In genomic region chr9:57698466-57699150, GRCm38 (mm10) we compare ENCODE assay signal across 21 mouse cellular contexts. TPM values are rescaled to one million over a fixed set of nuclear protein-coding genes. Genes with fewer than 3 reads are reported as not detected.
DNase-seq lines count a peak whose midpoint lies in the region; ATAC-seq and TF ChIP-seq lines count a peak whose summit lies in the region.
"Had no signal": no experiment of that assay in that cellular context is flagged by ENCODE, and none has a peak within 500 bp of the region (broad histone marks: within the 10 kb centered on the region; RNA-seq: fewer than 3 reads in every experiment).

No protein-coding gene starts in this region.

- H3K4me3 ChIP-seq in forebrain, postnatal 0 days (ENCODE audit: low read depth, low read length): no peak overlapping the region
- no peak overlapping the region for H3K4me3 ChIP-seq in forebrain, embryonic 15.5 days
- H3K4me3 ChIP-seq in brown adipose tissue, adult 24 weeks (ENCODE audit: insufficient read depth, low read depth, low read length): no peak overlapping the region
- H3K4me3 ChIP-seq: erythroblast, embryonic 14.5 days; heart, embryonic 10.5 days; intestine, embryonic 15.5 days; lung, embryonic 15.5 days; midbrain, embryonic 13.5 days; neural tube, embryonic 13.5 days had no signal

- H3K4me1 ChIP-seq in forebrain, postnatal 0 days (ENCODE audit: insufficient read depth): 0 out of 2 replicates have a peak, but pooled peaks cover 5% of the 10 kb centered on the region
- H3K4me1 ChIP-seq in forebrain, embryonic 15.5 days: peaks cover 14% of the 10 kb centered on the region
- peaks cover 11% of the 10 kb centered on the region for H3K4me1 ChIP-seq in brown adipose tissue, adult 24 weeks (ENCODE audit: control insufficient read depth, insufficient read depth, insufficient read length, low read length)

- no peaks in the 10 kb centered on the region for H3K9me3 ChIP-seq in forebrain, postnatal 0 days (ENCODE audit: low read length)
- no peaks in the 10 kb centered on the region for H3K9me3 ChIP-seq in forebrain, embryonic 15.5 days
- H3K9me3 ChIP-seq: heart, embryonic 10.5 days; intestine, embryonic 15.5 days; lung, embryonic 15.5 days; midbrain, embryonic 13.5 days; neural tube, embryonic 13.5 days had no signal

- H3K27me3 ChIP-seq in forebrain, postnatal 0 days (ENCODE audit: insufficient read depth, low read length): no peaks in the 10 kb centered on the region
- H3K27me3 ChIP-seq in forebrain, embryonic 15.5 days: peaks cover 26% of the 10 kb centered on the region; the same call in 1 of the 2 replicates

- WGBS in forebrain, postnatal 0 days: 74% methylated on average over 1 of the region's 1 CpGs
- 84% methylated on average over 1 of the region's 1 CpGs for WGBS in forebrain, embryonic 15.5 days

- no peak overlapping the region for H3K9ac ChIP-seq in forebrain, postnatal 0 days
- H3K9ac ChIP-seq in forebrain, embryonic 15.5 days (replicated peaks): no peak overlapping the region
- H3K9ac ChIP-seq: intestine, embryonic 15.5 days; lung, embryonic 15.5 days; midbrain, embryonic 13.5 days; neural tube, embryonic 13.5 days had no signal

- H3K4me2 ChIP-seq in forebrain, postnatal 0 days (ENCODE audit: low read depth): no peak overlapping the region
- H3K4me2 ChIP-seq in forebrain, embryonic 15.5 days (replicated peaks): no peak overlapping the region
- H3K4me2 ChIP-seq: intestine, embryonic 15.5 days; lung, embryonic 15.5 days; midbrain, embryonic 13.5 days; neural tube, embryonic 13.5 days had no signal

- H3K27ac ChIP-seq in forebrain, postnatal 0 days (ENCODE audit: low read depth, low read length): no peak overlapping the region
- no peak overlapping the region for H3K27ac ChIP-seq in forebrain, embryonic 15.5 days (replicated peaks)
- peak overlapping the region; percentile 72 for H3K27ac ChIP-seq in brown adipose tissue, adult 24 weeks (replicated peaks; ENCODE audit: low read depth, low read length)
- H3K27ac ChIP-seq: heart, embryonic 10.5 days; intestine, embryonic 15.5 days; lung, embryonic 15.5 days; midbrain, embryonic 13.5 days; neural tube, embryonic 13.5 days had no signal

- H3K36me3 ChIP-seq in forebrain, postnatal 0 days (ENCODE audit: insufficient read depth): no peaks in the 10 kb centered on the region
- no peaks in the 10 kb centered on the region for H3K36me3 ChIP-seq in forebrain, embryonic 15.5 days
- H3K36me3 ChIP-seq: heart, embryonic 10.5 days; intestine, embryonic 15.5 days; lung, embryonic 15.5 days; midbrain, embryonic 13.5 days; neural tube, embryonic 13.5 days had no signal

- TF ChIP-seq CTCF in forebrain, postnatal 0 days (IDR thresholded peaks at IDR 0.05; ENCODE audit: low read depth): no peak

- peak; percentile 67 for DNase-seq in forebrain, postnatal 0 days
- DNase-seq in left cerebral cortex, postnatal 25 days (ENCODE audit: low spot score in 2 of 2): peak; percentile 38 to 69
- DNase-seq in left cerebral cortex, postnatal 4 days: no peak
- DNase-seq in A20 (ENCODE audit: low read depth, low spot score): peak; percentile 17
- DNase-seq in cerebellum, postnatal 36 days: no peak
- no peak for DNase-seq in adrenal gland, adult 2 months
- DNase-seq: adrenal gland, postnatal 10 days; heart, postnatal 36 days; kidney, postnatal 4 days; right cerebral cortex, adult 18-20 months; thymus, adult 18-20 months had no signal

- intact Hi-C loops in left cerebral cortex, postnatal 25 days (cut with DNase I): no loop called here
- intact Hi-C loops in left cerebral cortex, postnatal 4 days (cut with DNase I): no loop called here

- ATAC-seq in forebrain, postnatal 0 days: peak; percentile 38; the same call in 1 of the 2 replicates
- no peak for ATAC-seq in forebrain, embryonic 15.5 days (replicated peaks)
- ATAC-seq: intestine, embryonic 15.5 days; midbrain, embryonic 13.5 days; Patski had no signal

RNA-seq across cellular contexts. Expression of gene Edc3, which starts 9.7 kb away (rescaled TPM):
- 7.2 and 10.2 TPM in 2 replicates for total RNA-seq in forebrain, postnatal 0 days (2014; rRNA removed)
- 23.5 and 27.8 TPM in 2 replicates for polyA plus RNA-seq in forebrain, postnatal 0 days (2015; fragmentation: Nextera tagmentation; extraction: Ambion mirVana)
- polyA plus RNA-seq in forebrain, embryonic 15.5 days (2015; fragmentation: Nextera tagmentation; extraction: Ambion mirVana): 36.4 and 37.1 TPM in 2 replicates
- total RNA-seq in left cerebral cortex, postnatal 25 days (2021): 10 to 100 TPM; 12.9 to 13.5 TPM
- total RNA-seq in left cerebral cortex, postnatal 4 days (2021): 10 to 100 TPM; 19.1 to 20.2 TPM
- polyA plus RNA-seq in brown adipose tissue, adult 24 weeks (2012; ENCODE audit: insufficient read depth, insufficient read length, missing spikeins): 4.4 and 5.7 TPM in 2 replicates
- 1 to 10 TPM; 7.6 to 7.8 TPM for total RNA-seq in adrenal gland, adult 2 months (2021)
- 5.3 and 5.5 TPM in 2 replicates for polyA plus RNA-seq in adrenal gland, adult 2 months (2012; rRNA removed)

RNA-seq across cellular contexts. Expression of gene Cyp1a1, which starts 10.9 kb away (rescaled TPM):
- total RNA-seq in forebrain, postnatal 0 days (2014; rRNA removed): 0.38 and 0.67 TPM in 2 replicates
- 0.30 and 0.42 TPM in 2 replicates for polyA plus RNA-seq in forebrain, postnatal 0 days (2015; fragmentation: Nextera tagmentation; extraction: Ambion mirVana)
- 0.06 and 0.20 TPM in 2 replicates for polyA plus RNA-seq in forebrain, embryonic 15.5 days (2015; fragmentation: Nextera tagmentation; extraction: Ambion mirVana)
- total RNA-seq in left cerebral cortex, postnatal 25 days (2021): under 1 TPM in 1 of 2 experiments, not detected in 1; 0.14 TPM
- 1 to 10 TPM in 1 of 2 experiments, under 1 TPM in 1; 0.95 to 1.1 TPM for total RNA-seq in left cerebral cortex, postnatal 4 days (2021)
- polyA plus RNA-seq in brown adipose tissue, adult 24 weeks (2012; ENCODE audit: insufficient read depth, insufficient read length, missing spikeins): 2.6 and 4.5 TPM in 2 replicates
- under 1 TPM; 0.28 to 0.61 TPM for total RNA-seq in adrenal gland, adult 2 months (2021)
- polyA plus RNA-seq in adrenal gland, adult 2 months (2012; rRNA removed): 0.07 and 0.18 TPM in 2 replicates
- total RNA-seq: heart, postnatal 36 days had no signal
- polyA plus RNA-seq: erythroblast, embryonic 14.5 days; heart, embryonic 10.5 days; intestine, embryonic 15.5 days; midbrain, embryonic 13.5 days; Patski had no signal

RNA-seq across cellular contexts. Expression of gene Cyp1a2, which starts 15.1 kb away (rescaled TPM):
- not detected in 2 replicates for total RNA-seq in forebrain, postnatal 0 days (2014; rRNA removed)
- not detected in 2 replicates for polyA plus RNA-seq in forebrain, postnatal 0 days (2015; fragmentation: Nextera tagmentation; extraction: Ambion mirVana)
- not detected in 2 replicates for polyA plus RNA-seq in forebrain, embryonic 15.5 days (2015; fragmentation: Nextera tagmentation; extraction: Ambion mirVana)
- total RNA-seq in left cerebral cortex, postnatal 25 days (2021): not detected
- total RNA-seq in left cerebral cortex, postnatal 4 days (2021): not detected
- not detected in 2 replicates for polyA plus RNA-seq in brown adipose tissue, adult 24 weeks (2012; ENCODE audit: insufficient read depth, insufficient read length, missing spikeins)
- 1 to 10 TPM in 1 of 2 experiments, not detected in 1; 1.6 TPM for total RNA-seq in adrenal gland, adult 2 months (2021)
- 0.24 TPM in 1 of 2 replicates, not detected in the other for polyA plus RNA-seq in adrenal gland, adult 2 months (2012; rRNA removed)
- total RNA-seq: heart, postnatal 36 days; left cerebral cortex, postnatal 10 days had no signal
- polyA plus RNA-seq: erythroblast, embryonic 14.5 days; heart, embryonic 10.5 days; intestine, embryonic 15.5 days; lung, embryonic 15.5 days; midbrain, embryonic 13.5 days; neural tube, embryonic 13.5 days; Patski had no signal

RNA-seq across cellular contexts. Expression of gene Csk, which starts 45.2 kb away (rescaled TPM):
- total RNA-seq in forebrain, postnatal 0 days (2014; rRNA removed): 105 and 135 TPM in 2 replicates
- polyA plus RNA-seq in forebrain, postnatal 0 days (2015; fragmentation: Nextera tagmentation; extraction: Ambion mirVana): 37.0 and 46.3 TPM in 2 replicates
- polyA plus RNA-seq in forebrain, embryonic 15.5 days (2015; fragmentation: Nextera tagmentation; extraction: Ambion mirVana): 37.4 and 41.7 TPM in 2 replicates
- 10 to 100 TPM; 35.8 to 37.8 TPM for total RNA-seq in left cerebral cortex, postnatal 25 days (2021)
- total RNA-seq in left cerebral cortex, postnatal 4 days (2021): 100 to 1,000 TPM; 133 to 137 TPM
- polyA plus RNA-seq in brown adipose tissue, adult 24 weeks (2012; ENCODE audit: insufficient read depth, insufficient read length, missing spikeins): 16.3 and 16.8 TPM in 2 replicates
- total RNA-seq in adrenal gland, adult 2 months (2021): 10 to 100 TPM; 61.1 to 95.5 TPM
- 75.0 and 80.2 TPM in 2 replicates for polyA plus RNA-seq in adrenal gland, adult 2 months (2012; rRNA removed)

Comparison
In these comparisons a context has a peak if more than half of its experiments do, and no peak if none do; other contexts are left out.
1. DNase-seq: peak in forebrain, postnatal 0 days (single experiment), left cerebral cortex, postnatal 25 days (2 of 2) and A20 (single experiment); none in left cerebral cortex, postnatal 4 days (single experiment), cerebellum, postnatal 36 days (0 of 2) and adrenal gland, adult 2 months (single experiment).